Mouse (Mus musculus): ENCODE results near the gene Uhrf2. TPM values are rescaled to one million over a fixed set of nuclear protein-coding genes. Genes with fewer than 3 reads are reported as not detected.

The Uhrf2 gene
- polyA plus RNA-seq, 3 experiments from 2014 or later: 34.5 to 56.0 (median 40.4) TPM

- no peak for ATAC-seq
These were observed 95.4 kb downstream of the Uhrf2 start for GRCm38 (mm10) chr19:30125670-30126059.

- no peak for ATAC-seq
These were observed 97.9 kb downstream of the Uhrf2 start for GRCm38 (mm10) chr19:30128177-30128576.

- no peak for ATAC-seq
These were observed 106.0 kb downstream of the Uhrf2 start for GRCm38 (mm10) chr19:30136308-30136707.

Other genes with a start within 250 kb of the Uhrf2 start
- 1 to 10 TPM; 5.3 to 7.9 (median 7.4) TPM for gene 9930021J03Rik, start 224.5 kb upstream of the Uhrf2 start, polyA plus RNA-seq (2017; shearing (Covaris generic))
- 1 to 10 TPM; 7.4 to 9.1 (median 8.0) TPM for gene Ranbp6, start 217.5 kb upstream of the Uhrf2 start, polyA plus RNA-seq (2017; shearing (Covaris generic))
- under 1 TPM in 1 of 3 experiments, not detected in 2; 0.17 TPM for gene Il33, start 105.4 kb upstream of the Uhrf2 start, polyA plus RNA-seq (2017; shearing (Covaris generic))
- not detected for gene Trpd52l3, start 26.7 kb upstream of the Uhrf2 start, polyA plus RNA-seq (2017; shearing (Covaris generic))
- gene Gldc, start 144.9 kb downstream of the Uhrf2 start, polyA plus RNA-seq (2017; shearing (Covaris generic)): under 1 TPM in 2 of 3 experiments, not detected in 1; 0.39 to 0.44 TPM
- not detected for gene Mbl2, start 202.4 kb downstream of the Uhrf2 start, polyA plus RNA-seq (2017; shearing (Covaris generic))

Data from inflammation-experienced regulatory T-cells, adult 6 months (primary cell).